Mouse (Mus musculus) frontal cortex, postnatal 14 days (tissue): ENCODE data around the gene Gpr84.

Experiments used
- DNase-seq, 2 experiments: peaks; one replicate each; pipeline ENCODE4 v3.0.0; 2022; ENCODE audit warnings: low spot score in 2 of 2

Gene Gpr84

DNA sequence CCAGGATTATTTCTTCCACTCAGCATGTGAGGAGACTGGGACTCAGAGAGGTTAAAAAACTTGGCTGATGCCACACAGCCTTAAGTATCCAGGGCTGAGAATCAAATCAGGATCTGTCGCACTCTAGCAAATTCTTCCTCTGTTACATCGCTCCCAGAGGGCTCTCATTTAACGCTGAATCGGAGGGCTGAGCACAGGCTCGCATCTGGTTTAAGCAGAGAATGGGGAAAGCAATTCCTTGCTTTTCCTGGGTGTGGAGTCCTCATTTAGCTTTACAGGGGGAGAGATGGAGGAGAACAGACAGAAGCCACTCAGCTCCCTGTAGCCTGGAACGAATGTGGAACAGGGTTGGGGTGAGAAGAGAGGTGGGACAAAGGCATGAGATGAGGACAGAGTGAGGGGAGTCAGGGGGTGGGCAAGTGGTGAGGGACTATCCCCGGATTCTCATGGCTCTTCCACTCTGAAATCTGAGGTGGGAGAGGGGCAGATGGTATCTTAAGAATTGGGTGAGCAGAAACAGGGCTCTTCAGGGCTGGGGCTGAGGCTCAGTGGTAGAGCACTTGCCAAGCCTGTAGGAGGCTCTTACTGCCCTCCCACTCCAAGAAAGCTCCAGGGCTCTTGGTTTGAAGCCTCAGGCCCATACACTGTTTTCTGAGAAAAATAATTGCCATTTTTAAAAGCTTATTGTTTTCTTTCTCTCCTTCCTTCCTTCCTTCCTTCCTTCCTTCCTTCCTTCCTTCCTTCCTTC, 25.2 kb upstream of the Gpr84 start:
- DNase-seq: no peak

DNA sequence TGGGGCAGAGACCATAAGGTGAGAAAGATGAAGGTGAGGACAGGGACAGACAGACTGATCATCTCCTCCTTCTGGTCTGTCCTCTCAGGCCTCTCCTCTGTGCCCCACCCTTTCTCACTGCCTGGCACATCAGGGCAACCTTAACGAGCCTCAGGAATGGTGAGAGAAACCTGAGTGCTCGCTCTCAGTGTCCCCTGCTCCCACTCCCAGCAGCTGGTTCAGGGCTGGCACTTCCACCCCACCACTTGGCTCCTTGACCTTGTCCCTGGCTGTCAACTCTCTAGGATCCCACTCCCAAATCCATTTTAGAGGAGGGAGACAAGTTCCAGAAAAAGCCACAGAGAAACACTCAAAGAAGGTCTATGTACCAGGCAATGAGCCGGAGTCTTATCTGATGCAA, 24.6 kb upstream of the Gpr84 start:
- no peak for DNase-seq

- no peak for DNase-seq
Observed at GRCm38 (mm10) chr15:103334194-103334593, 23.8 kb upstream of the Gpr84 start.

DNA sequence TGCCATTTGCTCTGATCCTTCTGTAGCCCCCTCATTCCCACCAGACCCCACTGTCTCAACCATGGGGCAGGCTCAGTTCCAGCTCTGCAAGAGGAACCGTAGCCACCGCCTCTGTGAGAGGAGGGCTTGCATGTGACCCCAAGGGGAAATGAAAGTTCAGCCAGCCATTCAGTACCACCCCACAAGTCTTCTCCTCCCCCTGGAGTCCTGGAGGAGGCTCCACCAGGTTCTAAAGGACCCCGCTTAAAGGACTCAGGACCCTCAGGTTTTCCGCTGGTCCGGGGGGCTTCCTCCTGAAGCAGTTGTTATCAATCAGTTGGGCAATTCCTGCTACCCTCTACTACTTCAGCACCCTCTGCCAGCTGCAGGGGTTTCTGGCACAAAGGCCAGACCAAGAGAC, 23.3 kb upstream of the Gpr84 start:
- no peak for DNase-seq

- no peak for DNase-seq
Observed at GRCm38 (mm10) chr15:103333081-103333615, 22.7 kb upstream of the Gpr84 start.

DNA sequence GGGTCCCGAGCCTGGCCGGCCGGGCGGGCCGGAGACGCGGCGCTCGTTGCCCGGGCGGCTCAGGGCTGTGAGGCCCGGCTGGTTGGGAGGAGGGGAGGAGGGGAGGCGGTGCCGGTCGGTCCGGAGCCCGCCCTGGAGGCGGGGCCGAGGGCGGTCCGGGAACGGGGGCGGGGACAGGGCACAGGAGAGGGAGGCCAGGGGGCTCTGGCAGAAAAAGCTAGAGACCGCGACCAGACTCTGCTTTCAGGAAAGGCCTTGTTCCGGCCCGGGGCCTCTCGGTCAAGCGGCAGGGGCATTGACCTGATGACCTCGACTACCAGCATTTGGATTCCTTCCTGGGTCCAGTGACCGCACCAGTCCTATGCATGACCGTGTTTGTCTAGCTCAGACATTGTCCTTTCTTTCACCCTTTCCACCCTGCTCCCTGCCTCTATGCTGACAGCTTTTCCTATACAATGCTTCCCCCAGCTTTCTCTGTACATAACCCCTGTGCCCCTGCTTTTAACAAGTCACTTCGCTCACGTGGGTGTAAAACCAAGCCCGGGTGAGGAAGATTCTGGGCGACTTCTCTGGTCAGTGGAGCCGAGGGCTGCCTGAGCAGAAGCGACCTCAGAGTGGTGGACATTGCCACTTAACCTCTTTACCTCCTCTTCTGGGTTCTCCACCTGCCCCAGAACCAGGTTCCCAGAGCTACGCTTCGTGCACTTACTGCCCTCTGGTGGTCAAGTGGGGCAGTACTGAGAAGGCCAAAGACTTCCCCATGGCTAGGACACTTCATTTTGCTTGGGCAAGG, 13.2 kb upstream of the Gpr84 start:
- peak in 1 of 2 experiments; percentile 73 for DNase-seq

DNA sequence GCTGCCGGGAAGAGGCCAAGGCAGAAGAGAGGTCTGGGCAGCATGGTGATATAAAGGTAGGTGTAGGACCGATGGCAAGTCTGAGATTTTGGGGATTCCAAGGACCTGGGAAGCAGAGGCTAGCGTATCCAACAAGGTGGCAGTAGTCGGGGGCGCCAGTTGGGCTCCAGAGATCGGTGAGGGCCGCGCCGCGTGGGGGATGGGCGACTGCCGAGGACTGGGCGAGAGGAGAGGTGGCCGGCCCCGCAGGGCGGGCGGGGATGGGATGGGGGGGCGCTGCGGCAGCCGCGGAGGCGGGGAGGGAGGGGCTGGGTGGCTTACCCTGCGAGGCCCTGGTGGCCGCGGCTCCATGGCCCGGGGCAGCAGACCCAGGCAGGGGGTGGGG, 12.7 kb upstream of the Gpr84 start:
- DNase-seq: no peak

DNA sequence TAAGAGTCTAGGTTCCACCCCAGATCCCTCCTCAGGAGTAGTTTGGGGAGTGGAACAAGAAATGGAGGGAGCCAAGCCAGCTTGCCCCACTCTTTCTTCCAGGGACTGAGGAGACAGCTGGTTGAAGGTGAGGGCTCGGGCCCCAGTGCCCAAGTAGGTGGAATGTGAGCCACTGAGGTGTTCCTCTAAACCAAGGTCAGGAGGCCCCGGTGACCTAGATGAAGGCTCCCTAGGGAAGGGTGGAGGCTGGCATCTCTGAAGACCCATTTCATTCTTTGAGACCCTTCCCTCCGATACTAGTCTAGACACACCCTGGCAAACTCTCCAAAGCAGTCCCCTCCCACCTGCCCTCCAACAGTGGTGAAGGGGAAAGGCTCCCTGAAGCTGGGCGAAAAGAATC, 12.0 kb upstream of the Gpr84 start:
- DNase-seq: no peak

DNA sequence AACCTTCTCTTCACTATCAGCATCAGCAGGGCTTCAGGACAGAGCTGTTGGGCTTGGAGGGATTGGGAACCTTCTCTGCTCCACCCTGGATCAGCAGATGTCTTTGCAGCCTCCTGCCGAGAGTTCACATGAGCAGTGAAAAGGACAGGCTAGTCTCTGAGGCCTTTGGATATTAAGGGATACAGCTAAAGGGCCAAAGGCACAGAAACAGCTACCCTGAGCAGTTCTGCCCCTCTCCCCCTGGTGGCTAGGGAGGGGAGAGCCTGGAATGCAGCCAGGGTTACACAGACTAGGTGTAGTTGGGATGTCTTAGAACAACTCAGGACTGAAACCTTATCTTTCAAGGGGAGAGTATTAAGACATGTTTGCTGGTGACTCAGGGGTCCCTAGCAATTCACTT, 10.7 kb upstream of the Gpr84 start:
- DNase-seq: no peak

GRCm38 (mm10) chr15:103318201-103318816, 7.9 kb upstream of the Gpr84 start:
- no peak for DNase-seq

GRCm38 (mm10) chr15:103317731-103318130, 7.3 kb upstream of the Gpr84 start:
- no peak for DNase-seq

DNA sequence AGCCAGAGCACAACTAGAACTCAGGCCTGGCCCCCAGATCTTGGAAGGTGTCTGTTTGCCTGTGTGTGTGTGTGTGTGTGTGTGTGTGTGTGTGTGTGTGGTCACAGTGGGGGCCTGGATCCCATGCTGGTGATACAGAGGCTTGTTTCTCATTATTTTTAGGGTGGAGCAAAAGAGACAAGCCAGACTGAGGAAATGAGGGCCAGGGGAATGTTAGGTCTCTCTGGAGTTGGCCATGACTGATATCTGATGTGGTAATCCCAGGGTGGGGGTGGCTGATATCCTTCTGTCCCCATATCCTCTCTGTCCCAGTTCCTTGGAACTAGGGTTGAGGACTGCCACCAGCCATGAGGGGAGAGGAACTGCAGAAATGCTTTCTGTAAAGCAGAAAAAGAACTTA, 6.7 kb upstream of the Gpr84 start:
- no peak for DNase-seq

GRCm38 (mm10) chr15:103315979-103316776, 5.8 kb upstream of the Gpr84 start:
- DNase-seq: no peak

DNA sequence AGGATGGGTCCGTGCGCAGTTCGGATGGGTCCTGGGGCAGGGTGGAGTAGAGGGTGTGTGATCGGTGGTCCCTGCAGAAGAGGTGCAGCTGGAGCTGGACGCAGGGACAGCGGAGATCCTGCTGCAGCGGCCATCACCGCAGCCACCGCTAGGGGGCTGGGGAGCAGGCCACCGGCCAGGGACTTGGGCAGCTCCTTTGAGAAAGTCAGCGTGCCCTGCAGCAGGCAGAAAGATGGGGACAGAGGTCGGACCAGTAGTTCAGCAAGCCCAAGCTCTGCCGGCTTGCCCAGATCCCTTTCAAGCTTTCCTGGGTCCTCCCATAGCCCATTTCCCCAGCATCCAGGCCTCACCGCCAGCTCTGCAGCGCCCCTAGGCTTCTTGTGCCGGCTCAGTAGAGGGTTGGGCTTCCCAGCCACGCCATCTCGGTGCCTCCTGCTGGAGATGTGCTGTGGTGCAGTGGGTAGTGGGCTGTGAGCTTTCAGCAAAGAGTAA, 4.6 kb upstream of the Gpr84 start:
- no peak for DNase-seq

- DNase-seq: no peak
Observed at GRCm38 (mm10) chr15:103314181-103314580, 3.8 kb upstream of the Gpr84 start.

DNA sequence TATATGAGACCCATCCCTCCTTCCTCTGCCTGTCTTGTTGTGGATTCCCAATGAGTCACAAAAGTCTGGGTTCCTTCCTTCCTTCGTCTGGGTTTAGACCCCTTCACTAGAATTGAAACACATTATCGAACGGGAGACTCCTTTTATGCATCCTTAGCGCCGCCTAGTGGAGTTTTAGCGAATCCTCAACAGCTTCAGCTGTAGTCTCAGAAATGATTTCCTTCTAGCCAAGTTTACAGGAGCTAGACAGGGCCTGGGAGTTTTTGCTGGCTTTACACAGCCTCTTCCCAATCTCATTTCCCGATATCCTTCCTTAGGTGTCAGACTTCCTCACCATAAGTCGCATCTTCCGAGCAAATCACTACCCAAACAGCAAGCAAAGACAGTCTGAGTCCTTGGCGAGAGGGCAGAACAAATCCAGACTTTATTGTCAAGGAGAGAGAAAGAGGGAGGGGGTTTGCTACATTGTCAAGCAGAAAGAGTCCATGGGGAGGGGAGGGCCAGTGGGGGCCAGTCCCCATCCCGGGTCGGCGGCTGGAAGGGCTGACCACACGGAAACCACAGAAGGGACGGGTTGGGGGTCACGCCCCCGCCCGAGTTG, 3.2 kb upstream of the Gpr84 start:
- DNase-seq: no peak

DNA sequence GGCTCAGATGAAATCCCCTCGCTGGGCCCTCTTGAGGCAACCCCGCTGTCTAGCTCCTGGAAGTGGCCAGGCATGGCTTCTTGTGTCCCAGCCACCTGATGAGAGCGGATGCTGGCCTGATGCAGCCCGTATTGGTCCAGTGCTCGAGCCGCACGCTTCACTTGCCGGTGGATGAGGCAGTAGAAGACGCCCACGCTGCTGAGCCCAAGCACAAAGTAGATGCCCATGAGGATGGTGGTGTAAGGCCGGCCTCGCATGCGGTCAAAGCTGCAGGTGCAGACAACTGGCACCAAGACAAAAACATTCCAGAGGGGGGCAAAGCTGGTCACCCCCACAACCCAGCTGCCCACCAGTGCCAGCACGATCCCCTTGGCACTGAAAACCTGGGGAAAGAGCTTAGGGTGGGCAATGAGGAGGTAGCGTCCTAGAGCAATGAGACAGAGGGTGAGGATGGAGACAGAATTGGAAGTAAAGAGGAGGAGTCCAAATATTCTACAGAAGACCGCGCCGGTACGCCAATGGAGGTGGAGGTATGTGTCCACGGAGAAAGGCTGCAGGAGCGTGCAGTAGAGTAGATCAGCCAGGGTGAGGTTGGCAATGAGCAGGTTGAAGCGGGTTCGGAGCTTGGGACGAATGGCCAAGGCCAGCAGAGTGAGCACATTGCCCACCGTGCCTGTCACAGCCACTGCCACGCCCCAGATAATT, 1.4 kb downstream of the Gpr84 start:
- no peak for DNase-seq

GRCm38 (mm10) chr15:103308056-103308875, 2.1 kb downstream of the Gpr84 start:
- no peak for DNase-seq

DNA sequence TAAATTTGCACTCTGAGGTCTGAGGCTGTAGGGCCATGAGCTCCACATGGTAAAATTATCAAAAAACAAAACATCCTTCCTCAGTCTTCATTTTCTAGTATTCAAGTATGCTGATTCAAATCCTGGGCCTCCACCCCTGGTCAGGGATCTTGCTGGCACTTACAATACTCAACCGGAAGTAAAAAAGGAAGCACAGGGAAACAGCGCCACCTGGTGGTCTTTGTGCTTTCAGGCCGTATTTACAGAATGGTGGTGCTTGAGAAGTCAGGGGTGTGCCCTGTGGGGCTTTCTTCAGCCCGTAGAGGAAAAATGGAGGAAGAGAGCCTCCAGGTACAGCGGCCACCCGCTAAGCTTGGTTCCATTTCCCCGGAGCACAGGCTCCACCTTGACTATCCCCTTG, 3.3 kb downstream of the Gpr84 start:
- DNase-seq: peak; percentile 87 to 94
